Mouse (Mus musculus): ENCODE data around the gene Hist1h3h. TPM values are rescaled to one million over a fixed set of nuclear protein-coding genes. Genes with fewer than 3 reads are reported as not detected.
"Not testable (repeated sequence)": the region's sequence is repeated elsewhere in the genome, so short reads cannot be mapped to it uniquely, and the experiment has no call there.

Hist1h3h gene
- polyA plus RNA-seq, 1 experiment from 2014 or later = 4.1 TPM

- H3K9me3 ChIP-seq (ENCODE audit: control insufficient read depth, low read length) = no peaks in the 10 kb centered on the region
- no peaks in the 10 kb centered on the region for H3K36me3 ChIP-seq (ENCODE audit: control insufficient read depth, insufficient read depth, low read length)
- peaks cover 8% of the 10 kb centered on the region for H3K4me1 ChIP-seq (replicated peaks; ENCODE audit: control insufficient read depth, insufficient read depth)
- no peak overlapping the region; the same call in 1 of the 2 replicates for H3K27ac ChIP-seq (replicated peaks)
- no peaks in the 10 kb centered on the region for H3K27me3 ChIP-seq (ENCODE audit: control insufficient read depth, insufficient read depth, low read length)
- TF ChIP-seq CTCF (IDR thresholded peaks at IDR 0.05; ENCODE audit: low read depth) (no peak), EP300 (optimal IDR thresholded peaks at IDR 0.05) (no peak)
- no peak for ATAC-seq (ENCODE audit: low FRiP score, low TSS enrichment)
- WGBS = 54% methylated on average over 4 of the region's 4 CpGs
- peak overlapping the region; percentile 55 for H3K9ac ChIP-seq (ENCODE audit: low read length)
- peak overlapping the region; percentile 27 for H3K4me3 ChIP-seq (ENCODE audit: low read depth, low read length)
- H3K4me2 ChIP-seq (replicated peaks; ENCODE audit: low read depth) = peak overlapping the region; percentile 55
- no peak for DNase-seq (ENCODE audit: low spot score)
Measured at GRCm38 (mm10) chr13:21718381-21719080, 1.1 kb downstream of the Hist1h3h start.

GRCm38 (mm10) chr13:21721107-21721756, 3.8 kb downstream of the Hist1h3h start:
- not testable (repeated sequence) for H3K36me3 ChIP-seq (ENCODE audit: control insufficient read depth, insufficient read depth, low read length); H3K4me1 ChIP-seq (replicated peaks; ENCODE audit: control insufficient read depth, insufficient read depth); DNase-seq (ENCODE audit: low spot score); H3K27me3 ChIP-seq (ENCODE audit: control insufficient read depth, insufficient read depth, low read length); H3K9me3 ChIP-seq (ENCODE audit: control insufficient read depth, low read length)
- 2% methylated on average over 19 of the region's 44 CpGs for WGBS
- Histone ChIP-seq H3K4me3 (ENCODE audit: low read depth, low read length) (peak overlapping the region; percentile 33), H3K4me2 (replicated peaks; ENCODE audit: low read depth) (peak overlapping the region; percentile 58), H3K9ac (ENCODE audit: low read length) (peak overlapping the region; percentile 31; the same call in 1 of the 2 replicates), H3K27ac (replicated peaks) (peak overlapping the region; percentile 78)
- peak; percentile 11; the same call in 1 of the 2 replicates for ATAC-seq (ENCODE audit: low FRiP score, low TSS enrichment)

- ATAC-seq (ENCODE audit: low FRiP score, low TSS enrichment) (peak; percentile 96), DNase-seq (ENCODE audit: low spot score) (peak; percentile 64)
- peak within 1 kb of the TSS; percentile 82 for H3K27ac ChIP-seq (replicated peaks)
- H3K4me2 ChIP-seq (replicated peaks; ENCODE audit: low read depth) = peak within 1 kb of the TSS; percentile 58
- not testable (repeated sequence) for H3K9me3 ChIP-seq (ENCODE audit: control insufficient read depth, low read length); H3K36me3 ChIP-seq (ENCODE audit: control insufficient read depth, insufficient read depth, low read length); H3K27me3 ChIP-seq (ENCODE audit: control insufficient read depth, insufficient read depth, low read length); H3K4me1 ChIP-seq (replicated peaks; ENCODE audit: control insufficient read depth, insufficient read depth)
- peak within 1 kb of the TSS; percentile 31; the same call in 1 of the 2 replicates for H3K9ac ChIP-seq (ENCODE audit: low read length)
- under 1% methylated on average over 34 of the region's 37 CpGs for WGBS
- peak within 1 kb of the TSS; percentile 33 for H3K4me3 ChIP-seq (ENCODE audit: low read depth, low read length)
Measured at GRCm38 (mm10) chr13:21721757-21722372, 4.4 kb downstream of the Hist1h3h start, which contains the start of gene Hist1h2bm. Hist1h2bm (plus strand) TSS chr13:21722044.

GRCm38 (mm10) chr13:21722373-21722925, 5.0 kb downstream of the Hist1h3h start:
- H3K27ac ChIP-seq (replicated peaks) = peak overlapping the region; percentile 82
- no peak for TF ChIP-seq EP300 (optimal IDR thresholded peaks at IDR 0.05)
- TF ChIP-seq CTCF (IDR thresholded peaks at IDR 0.05; ENCODE audit: low read depth) = no peak
- WGBS = 3% methylated on average over 11 of the region's 11 CpGs
- no peaks in the 10 kb centered on the region for H3K9me3 ChIP-seq (ENCODE audit: control insufficient read depth, low read length)
- H3K4me1 ChIP-seq (replicated peaks; ENCODE audit: control insufficient read depth, insufficient read depth) = peaks cover 5% of the 10 kb centered on the region
- no peak overlapping the region for H3K4me3 ChIP-seq (ENCODE audit: low read depth, low read length)
- ATAC-seq (ENCODE audit: low FRiP score, low TSS enrichment) (peak; percentile 72), DNase-seq (ENCODE audit: low spot score) (no peak)
- no peaks in the 10 kb centered on the region for H3K36me3 ChIP-seq (ENCODE audit: control insufficient read depth, insufficient read depth, low read length)
- no peaks in the 10 kb centered on the region for H3K27me3 ChIP-seq (ENCODE audit: control insufficient read depth, insufficient read depth, low read length)
- peak overlapping the region; percentile 46 for H3K4me2 ChIP-seq (replicated peaks; ENCODE audit: low read depth)
- H3K9ac ChIP-seq (ENCODE audit: low read length) = no peak overlapping the region

GRCm38 (mm10) chr13:21722993-21723836, 5.8 kb downstream of the Hist1h3h start:
- Histone ChIP-seq H3K36me3 (ENCODE audit: control insufficient read depth, insufficient read depth, low read length) (no peaks in the 10 kb centered on the region), H3K4me1 (replicated peaks; ENCODE audit: control insufficient read depth, insufficient read depth) (peaks cover 2% of the 10 kb centered on the region; the same call in 1 of the 2 replicates), H3K4me2 (replicated peaks; ENCODE audit: low read depth) (no peak overlapping the region), H3K4me3 (ENCODE audit: low read depth, low read length) (no peak overlapping the region), H3K27me3 (ENCODE audit: control insufficient read depth, insufficient read depth, low read length) (no peaks in the 10 kb centered on the region), H3K27ac (replicated peaks) (no peak overlapping the region), H3K9ac (ENCODE audit: low read length) (no peak overlapping the region), H3K9me3 (ENCODE audit: control insufficient read depth, low read length) (no peaks in the 10 kb centered on the region)
- TF ChIP-seq EP300 (optimal IDR thresholded peaks at IDR 0.05) = no peak
- TF ChIP-seq CTCF (IDR thresholded peaks at IDR 0.05; ENCODE audit: low read depth) = peak; percentile 32
- DNase-seq (ENCODE audit: low spot score) (no peak), ATAC-seq (ENCODE audit: low FRiP score, low TSS enrichment) (no peak)
- 34% methylated on average over 5 of the region's 5 CpGs for WGBS
